Mouse (Mus musculus) midbrain, embryonic 11.5 days (tissue): ENCODE results near the gene Rcn3. TPM values are rescaled to one million over a fixed set of nuclear protein-coding genes. Genes with fewer than 3 reads are reported as not detected.
A peak's percentile ranks its signal among the peaks of the same experiment; 100 is the strongest.

Experiments used
- ATAC-seq: fragments of 200-750 bp; cut with Nextera tagmentation; 2 replicates; pipeline ENCODE4 v1.8.0; 2017; ENCODE audit warnings: moderate TSS enrichment, moderate library complexity; ENCODE audit not compliant: low FRiP score
- DNase-seq: peaks from one replicate; pipeline ENCODE4 v3.0.0; 2015; ENCODE audit warnings: low spot score; ENCODE audit errors: missing footprints
- H3K27ac ChIP-seq: fragments of 300-500 bp; sonication (generic); 2 replicates; pipeline ENCODE4 v1.5.1; 2014; ENCODE audit warnings: low read depth, low read length
- H3K27me3 ChIP-seq: fragments of 300-500 bp; sonication (generic); 2 replicates; pipeline ENCODE4 v1.6.1; 2014; ENCODE audit warnings: mild to moderate bottlenecking, low read length, moderate library complexity, mixed read lengths; ENCODE audit not compliant: control insufficient read depth, insufficient read depth
- H3K36me3 ChIP-seq: fragments of 300-500 bp; sonication (generic); 2 replicates; pipeline ENCODE4 v1.6.1; 2014; ENCODE audit warnings: mild to moderate bottlenecking, low read length, moderate library complexity, mixed read lengths; ENCODE audit not compliant: control insufficient read depth, insufficient read depth
- H3K4me1 ChIP-seq: fragments of 300-500 bp; sonication (generic); 2 replicates; pipeline ENCODE4 v1.6.1; 2014; ENCODE audit warnings: low read length; ENCODE audit not compliant: control insufficient read depth, insufficient read depth
- H3K4me2 ChIP-seq: fragments of 300-500 bp; sonication (generic); 2 replicates; pipeline ENCODE4 v1.6.1; 2014; ENCODE audit warnings: mild to moderate bottlenecking, moderate library complexity
- H3K4me3 ChIP-seq: fragments of 300-500 bp; sonication (generic); 2 replicates; pipeline ENCODE4 v1.5.1; 2014; ENCODE audit warnings: low read depth, low read length
- H3K9ac ChIP-seq: fragments of 300-500 bp; sonication (generic); 2 replicates; pipeline ENCODE4 v1.6.1; 2014; ENCODE audit warnings: low read length
- H3K9me3 ChIP-seq: fragments of 300-500 bp; sonication (generic); 2 replicates; pipeline ENCODE4 v1.6.1; 2016; ENCODE audit warnings: low read length; ENCODE audit not compliant: control insufficient read depth
- WGBS: fragments of 180-500 bp; shearing (Covaris S2); extraction: QIAGEN DNeasy Blood & Tissue Kit; methylation state at CpG from one replicate; pipeline ENCODE4 v1.1.7; 2014; 5-methylcytosine and 5-hydroxymethylcytosine counted together
- polyA plus RNA-seq: library from polyadenylated mRNA; unstranded; fragments of >200 nt; fragmentation: Nextera tagmentation; extraction: Ambion mirVana; gene quantifications from 2 replicates; pipeline ENCODE4 v1.2.1, GENCODE M21; 2014

The Rcn3 gene
- polyA plus RNA-seq, 1 experiment from 2014 or later, result 121 TPM

- DNase-seq (peak; percentile 96), ATAC-seq (peak; percentile 59)
- peak overlapping the region; percentile 95 for H3K9ac ChIP-seq
- H3K27me3 ChIP-seq, result no peaks in the 10 kb centered on the region
- H3K9me3 ChIP-seq, result no peaks in the 10 kb centered on the region
- peaks cover 17% of the 10 kb centered on the region for H3K4me1 ChIP-seq
- 3% methylated on average over 16 of the region's 16 CpGs for WGBS
- peak overlapping the region; percentile 87 for H3K4me2 ChIP-seq
- peaks cover 40% of the 10 kb centered on the region for H3K36me3 ChIP-seq
- H3K4me3 ChIP-seq, result peak overlapping the region; percentile 92
- peak overlapping the region; percentile 99; the same call in 1 of the 2 replicates for H3K27ac ChIP-seq
These were observed 40.9 kb downstream of the Rcn3 start for GRCm38 (mm10) chr7:45050945-45051600.

- Histone ChIP-seq H3K27me3 (no peaks in the 10 kb centered on the region), H3K4me3 (no peak overlapping the region), H3K27ac (no peak overlapping the region), H3K4me2 (no peak overlapping the region), H3K4me1 (peaks cover 17% of the 10 kb centered on the region), H3K36me3 (peaks cover 55% of the 10 kb centered on the region), H3K9ac (no peak overlapping the region), H3K9me3 (no peaks in the 10 kb centered on the region)
- ATAC-seq (no peak), DNase-seq (no peak)
- WGBS, result 95% methylated on average over 22 of the region's 23 CpGs
These were observed 42.9 kb downstream of the Rcn3 start for GRCm38 (mm10) chr7:45048923-45049657.

- H3K36me3 ChIP-seq, result peaks cover 59% of the 10 kb centered on the region
- H3K4me1 ChIP-seq, result peaks cover 12% of the 10 kb centered on the region
- ATAC-seq (no peak), DNase-seq (no peak)
- H3K9ac ChIP-seq, result no peak overlapping the region
- H3K27me3 ChIP-seq, result no peaks in the 10 kb centered on the region
- WGBS, result 94% methylated on average over 37 of the region's 38 CpGs
- no peak overlapping the region for H3K4me2 ChIP-seq
- no peaks in the 10 kb centered on the region for H3K9me3 ChIP-seq
- no peak overlapping the region for H3K4me3 ChIP-seq
- no peak overlapping the region for H3K27ac ChIP-seq
These were observed 43.8 kb downstream of the Rcn3 start for GRCm38 (mm10) chr7:45048001-45048890.

GRCm38 (mm10) chr7:45047491-45047890, 44.5 kb downstream of the Rcn3 start:
- no peak overlapping the region for H3K9ac ChIP-seq
- H3K4me2 ChIP-seq, result no peak overlapping the region
- DNase-seq (no peak), ATAC-seq (no peak)
- no peak overlapping the region for H3K27ac ChIP-seq
- no peaks in the 10 kb centered on the region for H3K9me3 ChIP-seq
- H3K27me3 ChIP-seq, result no peaks in the 10 kb centered on the region
- peaks cover 60% of the 10 kb centered on the region for H3K36me3 ChIP-seq
- H3K4me1 ChIP-seq, result peaks cover 12% of the 10 kb centered on the region
- no peak overlapping the region for H3K4me3 ChIP-seq
- WGBS, result 98% methylated on average over 14 of the region's 14 CpGs

- Histone ChIP-seq H3K4me1 (peaks cover 12% of the 10 kb centered on the region), H3K4me2 (no peak overlapping the region), H3K27me3 (no peaks in the 10 kb centered on the region), H3K36me3 (peaks cover 63% of the 10 kb centered on the region), H3K9me3 (no peaks in the 10 kb centered on the region), H3K4me3 (no peak overlapping the region), H3K9ac (no peak overlapping the region), H3K27ac (no peak overlapping the region)
- ATAC-seq, result no peak
- 95% methylated on average over 26 of the region's 26 CpGs for WGBS
- no peak for DNase-seq
These were observed 45.1 kb downstream of the Rcn3 start for GRCm38 (mm10) chr7:45046853-45047350.

- Histone ChIP-seq H3K9me3 (no peaks in the 10 kb centered on the region), H3K4me3 (no peak overlapping the region), H3K36me3 (peaks cover 71% of the 10 kb centered on the region), H3K27ac (no peak overlapping the region), H3K9ac (no peak overlapping the region), H3K4me2 (no peak overlapping the region), H3K27me3 (no peaks in the 10 kb centered on the region), H3K4me1 (0 out of 2 replicates have a peak, but pooled peaks cover 3% of the 10 kb centered on the region)
- no peak for ATAC-seq
- 94% methylated on average over 22 of the region's 22 CpGs for WGBS
- DNase-seq, result no peak
These were observed 46.3 kb downstream of the Rcn3 start for GRCm38 (mm10) chr7:45045741-45046140.

GRCm38 (mm10) chr7:45043307-45043706, 48.7 kb downstream of the Rcn3 start:
- Histone ChIP-seq H3K27me3 (no peaks in the 10 kb centered on the region), H3K4me2 (no peak overlapping the region), H3K27ac (no peak overlapping the region), H3K4me3 (no peak overlapping the region), H3K36me3 (peaks cover 68% of the 10 kb centered on the region), H3K9ac (no peak overlapping the region), H3K4me1 (no peaks in the 10 kb centered on the region), H3K9me3 (no peaks in the 10 kb centered on the region)
- ATAC-seq (no peak), DNase-seq (no peak)
- WGBS, result 97% methylated on average over 13 of the region's 14 CpGs

- Histone ChIP-seq H3K36me3 (peaks cover 58% of the 10 kb centered on the region), H3K4me3 (no peak overlapping the region), H3K9ac (no peak overlapping the region), H3K27me3 (no peaks in the 10 kb centered on the region), H3K9me3 (no peaks in the 10 kb centered on the region), H3K4me1 (no peaks in the 10 kb centered on the region), H3K27ac (no peak overlapping the region), H3K4me2 (no peak overlapping the region)
- no peak for DNase-seq
- 94% methylated on average over 9 of the region's 9 CpGs for WGBS
- no peak for ATAC-seq
These were observed 51.2 kb downstream of the Rcn3 start for GRCm38 (mm10) chr7:45040851-45041250.
